Mouse (Mus musculus): ENCODE data around the gene Ankrd40.

Ankrd40 gene

DNA sequence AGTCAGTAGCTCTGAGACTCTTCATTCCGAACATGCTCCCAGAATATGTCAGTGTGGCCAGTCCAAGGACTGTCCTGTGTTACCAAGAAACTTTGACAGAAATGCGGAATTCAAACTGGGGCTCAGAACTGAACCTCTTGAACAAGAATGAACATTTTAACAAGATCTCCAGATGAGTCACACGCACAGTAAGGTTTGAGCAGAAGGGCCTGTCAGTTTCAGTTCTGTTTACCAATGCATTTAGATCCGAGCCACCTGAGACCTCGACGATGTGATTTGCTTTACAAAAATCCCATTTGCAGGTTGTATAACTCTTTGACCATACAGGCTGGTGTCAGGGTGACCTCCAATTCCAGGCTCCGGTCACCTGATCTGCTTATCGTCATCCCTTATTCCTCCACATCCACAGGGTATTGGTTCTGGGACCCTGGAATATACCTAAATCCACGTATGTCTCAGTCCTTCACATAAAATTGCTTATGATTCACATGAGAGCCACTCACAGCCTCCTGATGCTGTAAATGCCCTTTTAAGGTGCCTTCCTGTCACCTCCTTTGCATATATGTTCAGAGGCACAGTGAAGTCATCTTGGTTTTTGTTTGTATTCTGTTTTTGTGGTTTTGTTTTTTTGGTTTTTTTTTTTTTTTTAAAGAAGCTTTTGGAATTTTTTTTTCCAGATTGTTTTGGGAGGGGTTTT is 27.9 kb downstream of the Ankrd40 start:
- DNase-seq = no peak

- DNase-seq = no peak
These were observed 31.4 kb downstream of the Ankrd40 start for GRCm38 (mm10) chr11:94359168-94359567.

DNA sequence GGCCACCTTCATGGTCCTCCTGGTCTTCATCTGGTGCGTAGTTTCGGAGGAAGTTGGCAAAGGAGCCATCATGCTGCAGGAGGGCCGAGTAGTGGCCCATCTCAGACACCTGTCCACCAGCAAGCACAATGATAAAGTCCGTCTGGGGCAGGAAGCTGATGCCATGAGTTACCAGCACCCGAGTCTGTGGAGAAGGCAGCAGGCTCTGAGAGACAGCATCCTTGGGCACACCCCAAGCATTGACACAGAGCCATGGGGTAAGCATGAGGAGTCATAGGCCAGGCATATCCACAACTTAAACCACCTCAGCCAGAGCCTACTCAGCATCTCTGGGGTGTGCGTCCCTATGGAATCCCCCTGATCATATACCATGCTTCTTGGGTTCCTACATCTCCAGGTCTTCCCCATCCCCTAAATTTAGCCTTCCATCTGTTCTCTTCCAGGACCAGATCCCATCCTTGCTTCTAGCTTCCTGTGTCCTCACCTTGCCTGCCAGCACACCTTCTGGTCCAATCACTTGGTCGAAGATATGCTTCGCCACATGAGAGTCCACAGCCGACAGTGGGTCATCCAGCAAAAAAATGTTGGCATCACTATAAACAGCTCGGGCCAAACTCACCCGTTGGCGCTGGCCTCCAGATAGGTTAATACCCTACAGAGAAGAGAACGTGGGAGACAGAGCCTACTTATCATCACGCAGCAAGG is 33.5 kb downstream of the Ankrd40 start:
- DNase-seq = no peak

DNA sequence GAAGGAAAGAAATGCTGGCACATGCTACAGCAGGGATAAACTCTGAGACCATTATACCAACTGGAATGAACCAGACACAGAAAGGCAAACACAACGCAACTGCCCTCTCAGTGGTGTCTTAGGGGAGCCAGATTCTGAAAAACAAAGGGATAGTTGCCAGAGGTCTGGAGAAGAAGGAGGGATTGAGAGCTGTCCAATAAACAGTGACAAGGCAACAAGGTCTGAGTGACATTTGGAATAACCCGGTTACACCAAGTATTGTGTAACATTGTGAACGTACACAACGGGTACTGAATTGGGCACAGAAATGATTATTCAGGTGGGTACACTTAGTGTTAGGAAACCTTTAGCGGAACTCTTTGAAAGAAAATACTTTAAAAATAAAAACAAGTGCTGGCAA is 34.3 kb downstream of the Ankrd40 start:
- DNase-seq = no peak

DNA sequence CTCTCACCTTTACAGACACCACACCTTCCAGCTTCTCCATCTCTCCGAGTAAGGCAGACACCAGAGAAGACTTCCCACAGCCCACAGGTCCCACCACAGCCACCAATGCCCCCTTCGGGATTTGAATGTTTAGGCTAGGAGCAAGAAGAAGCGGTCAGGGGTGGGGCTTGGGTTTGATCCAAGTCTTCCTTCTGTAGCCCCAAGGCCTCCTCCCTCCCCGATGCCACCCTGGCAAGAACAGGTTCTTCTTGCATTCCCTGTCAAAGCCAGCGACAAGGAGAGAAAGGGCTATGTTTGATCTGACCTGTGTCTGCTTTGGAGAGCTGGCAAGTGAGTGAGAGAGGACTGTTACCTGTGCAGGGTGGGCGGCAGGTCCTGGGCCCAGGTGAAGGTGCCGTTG is 35.9 kb downstream of the Ankrd40 start:
- no peak for DNase-seq

GRCm38 (mm10) chr11:94365340-94365739 is 37.5 kb downstream of the Ankrd40 start:
- DNase-seq = no peak

DNA sequence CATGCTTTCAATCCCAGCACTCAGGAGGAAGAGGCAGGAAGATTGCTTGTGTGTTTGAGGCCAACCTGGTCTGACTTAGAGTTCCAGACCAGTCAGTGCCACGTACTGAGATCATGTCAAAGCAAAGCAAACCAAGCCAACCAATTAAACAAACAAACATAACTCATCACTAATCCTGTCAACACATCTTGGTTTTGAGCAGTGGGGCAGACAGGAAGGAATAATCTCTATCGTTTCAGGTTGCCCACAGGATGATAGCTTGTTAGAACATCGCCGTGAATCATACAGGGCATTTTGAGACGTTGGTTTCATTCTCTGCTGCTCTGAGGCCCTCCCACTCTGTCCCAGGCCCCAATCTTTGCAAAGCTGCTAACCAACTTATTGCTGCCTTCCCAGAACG is 42.2 kb downstream of the Ankrd40 start:
- no peak for DNase-seq

- peak; percentile 35 for DNase-seq
These were observed 43.0 kb downstream of the Ankrd40 start for GRCm38 (mm10) chr11:94370809-94371208.

DNA sequence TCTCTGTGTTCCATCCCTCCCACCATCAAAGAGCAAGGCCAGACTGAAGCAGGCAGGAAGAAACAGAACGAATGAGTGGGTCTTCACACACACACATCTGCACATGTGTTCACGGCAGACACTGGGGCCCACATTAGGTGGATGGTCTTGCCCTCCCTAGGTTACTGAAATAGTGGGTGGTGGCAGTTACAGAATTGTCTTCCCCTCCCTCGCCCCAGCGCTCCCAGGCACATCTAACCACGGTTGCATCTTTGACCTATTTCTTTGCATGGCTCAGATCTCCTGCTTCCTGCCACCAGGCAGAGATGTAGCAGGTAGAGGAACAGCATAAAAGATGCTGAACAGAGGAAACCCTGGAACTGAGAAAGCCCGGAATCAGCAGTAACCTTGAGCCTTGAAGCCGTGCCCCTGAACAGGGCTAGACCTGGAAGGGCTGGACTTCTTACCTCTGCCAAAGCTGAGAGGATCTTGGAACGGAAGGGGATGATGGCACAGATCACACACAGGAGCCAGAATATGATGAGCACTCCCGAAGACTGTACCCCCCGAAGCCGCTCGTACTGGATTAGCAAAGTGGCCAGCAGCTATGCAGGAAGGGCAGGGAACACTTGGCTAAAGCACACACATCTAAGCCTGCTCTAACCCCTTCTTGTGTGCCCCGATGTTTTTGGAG is 46.6 kb downstream of the Ankrd40 start:
- peak; percentile 78 for DNase-seq

DNA sequence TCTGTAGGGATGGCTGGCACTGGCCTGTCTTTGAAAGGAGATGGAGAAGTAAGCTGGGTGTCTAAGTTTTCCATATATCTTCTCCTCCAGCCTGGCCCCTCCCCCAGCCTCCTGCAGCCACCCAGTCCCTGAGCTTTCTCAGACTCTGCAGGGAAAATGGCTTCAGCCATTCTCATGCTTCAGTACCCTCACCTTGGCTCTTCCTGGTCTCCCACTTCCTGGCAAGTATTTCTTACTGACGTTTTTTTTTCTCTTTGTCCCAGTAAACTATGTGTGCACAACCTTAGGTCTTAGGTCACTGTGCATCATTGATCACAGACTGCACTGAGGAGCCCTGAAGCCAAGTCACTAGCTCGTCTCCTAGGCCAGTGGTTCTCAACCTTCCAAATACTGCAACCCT is 51.3 kb downstream of the Ankrd40 start:
- no peak for DNase-seq

- peak; percentile 43 for DNase-seq
These were observed 51.9 kb downstream of the Ankrd40 start for GRCm38 (mm10) chr11:94379736-94380135.

DNA sequence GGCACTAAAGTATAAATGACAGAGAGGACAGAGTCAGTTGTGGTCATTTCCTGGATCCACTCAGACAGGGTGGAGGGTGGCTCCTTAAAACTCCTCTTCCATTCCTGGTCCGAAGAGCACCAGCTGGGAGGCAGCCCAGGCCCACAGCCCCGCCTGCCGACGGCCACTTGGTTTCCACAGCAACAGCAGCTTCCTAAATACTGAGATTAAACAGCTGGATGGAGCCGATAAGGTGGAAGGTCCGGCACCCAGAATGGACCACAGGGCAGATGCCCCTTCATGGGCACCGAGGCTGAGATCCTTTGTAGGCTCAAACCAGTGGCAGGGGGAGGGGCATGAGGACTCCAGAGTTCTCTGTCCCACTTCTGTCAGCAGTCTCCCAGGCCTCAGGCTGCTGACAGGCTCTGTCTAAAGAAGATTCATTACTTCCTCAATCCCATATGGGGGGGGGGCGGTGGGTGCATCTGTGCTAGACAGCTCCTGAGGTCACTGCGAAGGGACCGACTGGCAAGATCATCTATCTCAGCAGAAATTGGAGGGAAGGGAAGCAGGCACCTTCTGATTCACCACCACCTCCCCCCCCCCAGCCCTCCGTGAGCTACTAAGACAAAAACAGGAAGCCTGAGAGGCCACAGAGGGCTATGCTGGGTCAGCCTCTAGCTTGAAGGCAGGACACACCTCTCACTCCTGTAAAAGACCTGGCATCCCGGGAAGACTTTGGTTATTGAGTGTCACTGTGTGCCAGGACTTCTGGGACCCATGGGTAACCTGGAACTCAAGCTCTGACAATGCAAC is 58.4 kb downstream of the Ankrd40 start:
- peak; percentile 67 for DNase-seq

GRCm38 (mm10) chr11:94387756-94388155 is 60.0 kb downstream of the Ankrd40 start:
- no peak for DNase-seq

DNA sequence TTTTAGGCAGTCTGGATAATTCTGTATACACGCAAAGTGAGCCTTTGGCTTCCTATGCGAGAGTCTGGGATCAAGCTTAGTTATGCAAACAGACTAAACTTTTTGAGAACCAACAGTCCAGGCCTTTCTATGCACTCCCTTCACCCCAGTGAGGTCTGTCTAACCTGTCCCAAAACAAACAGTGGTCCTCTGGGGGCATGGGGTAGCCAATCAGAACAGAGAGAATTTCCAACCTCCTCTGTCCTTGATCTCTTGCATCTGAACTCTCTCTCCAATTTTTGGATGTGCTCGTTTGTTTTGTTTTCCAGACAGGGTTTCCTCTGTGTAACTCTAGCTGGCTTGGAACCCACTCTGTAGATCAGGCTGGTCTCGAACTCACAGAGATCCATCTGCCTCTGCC is 61.2 kb downstream of the Ankrd40 start:
- no peak for DNase-seq

- DNase-seq = no peak
These were observed 62.1 kb downstream of the Ankrd40 start for GRCm38 (mm10) chr11:94389724-94390396.

DNA sequence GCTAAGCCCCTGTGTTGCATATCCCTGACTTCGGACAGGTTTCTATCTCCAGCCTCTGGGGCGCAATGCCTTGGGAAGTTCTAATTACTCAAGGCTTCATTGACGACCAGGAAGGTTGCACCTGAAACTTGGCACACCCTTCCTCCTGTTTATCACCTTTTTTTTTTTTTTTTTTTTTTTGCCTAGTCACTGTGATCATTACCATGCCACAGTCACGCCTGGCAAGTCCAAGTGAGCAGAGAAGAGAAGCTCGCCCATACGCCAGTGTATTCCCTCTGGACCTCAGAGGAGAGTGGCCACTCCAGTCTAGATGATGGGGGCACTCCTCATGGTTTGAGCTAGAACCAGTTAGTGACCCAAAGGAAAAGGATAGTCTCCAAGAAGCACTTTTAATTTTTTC is 63.0 kb downstream of the Ankrd40 start:
- DNase-seq = no peak
